Mouse (Mus musculus): ENCODE data around the gene Rnase9.

GRCm38 (mm10) chr14:50997999-50998666, 43.5 kb downstream of the Rnase9 start:
- TF ChIP-seq GATA1 (IDR thresholded peaks at IDR 0.05; ENCODE audit: borderline replicate concordance, low read length) (no peak), FLI1 (IDR thresholded peaks at IDR 0.05; ENCODE audit: low read length) (no peak)
